Mouse (Mus musculus): ENCODE measurements around the gene Nav2. TPM values are rescaled to one million over a fixed set of nuclear protein-coding genes. Genes with fewer than 3 reads are reported as not detected.

Gene Nav2
- total and polyA plus RNA-seq, 3 experiments, result under 0.01 TPM; not detected in 2

GRCm38 (mm10) chr7:49357441-49358165 is 449.1 kb downstream of the Nav2 start:
- H3K27ac ChIP-seq (ENCODE audit: insufficient read depth, low read depth), result no peak overlapping the region
- no peak overlapping the region for H3K4me3 ChIP-seq (replicated peaks in 1 of 3; ENCODE audit: low read depth in 2 of 3, low read length in 2 of 3, poor library complexity in 1 of 3)
- H3K36me3 ChIP-seq (replicated peaks in 1 of 2; ENCODE audit: control insufficient read depth in 1 of 2, insufficient read depth in 1 of 2, low read length in 1 of 2), result no peaks in the 10 kb centered on the region
- TF ChIP-seq JUND (conservative IDR thresholded peaks at IDR 0.05; ENCODE audit: low read depth, low read length) (no peak), GABPA (IDR thresholded peaks at IDR 0.05; ENCODE audit: insufficient replicate concordance, low read depth, low read length) (no peak), SIN3A (IDR thresholded peaks at IDR 0.05; ENCODE audit: low read length) (no peak), CHD1 (IDR thresholded peaks at IDR 0.05; ENCODE audit: low read depth, low read length) (no peak), ZC3H11A (IDR thresholded peaks at IDR 0.05; ENCODE audit: low read depth, low read length) (no peak), CHD2 (IDR thresholded peaks at IDR 0.05; ENCODE audit: low read length) (no peak), MXI1 (IDR thresholded peaks at IDR 0.05; ENCODE audit: low read depth, low read length) (no peak), MAFK (IDR thresholded peaks at IDR 0.05; ENCODE audit: insufficient replicate concordance, low read length) (no peak), HCFC1 (IDR thresholded peaks at IDR 0.05; ENCODE audit: low read depth, low read length) (no peak)
- no peak overlapping the region for H3K4me2 ChIP-seq (ENCODE audit: insufficient read depth, low read depth, poor library complexity, severe bottlenecking)
- H3K4me1 ChIP-seq (ENCODE audit: control insufficient read depth in 1 of 2, insufficient read depth in 2 of 2), result no peaks in the 10 kb centered on the region
- H3K27me3 ChIP-seq (replicated peaks), result peaks cover 53% of the 10 kb centered on the region
- H3K9me3 ChIP-seq (replicated peaks; ENCODE audit: low read length), result no peaks in the 10 kb centered on the region
- in situ Hi-C loops (cut with MboI; ENCODE audit: low pct_ligation_motif_present, low pct_unique_long_range_greater_than_20kb, low sequenced_read_pairs), result no loop called here
- dilution Hi-C loops (cut with MboI; ENCODE audit: extremely low pct_ligation_motif_present, extremely low pct_unique_long_range_greater_than_20kb, low sequenced_read_pairs), result no loop called here
- DNase-seq (ENCODE audit: extremely low read depth), result no peak
- H3K9ac ChIP-seq (ENCODE audit: insufficient read depth, low read depth), result no peak overlapping the region
- H3K79me2 ChIP-seq (replicated peaks; ENCODE audit: control insufficient read depth, extremely low read depth, insufficient read depth, poor library complexity, severe bottlenecking), result no peaks in the 10 kb centered on the region

- dilution Hi-C loops (cut with MboI; ENCODE audit: extremely low pct_ligation_motif_present, extremely low pct_unique_long_range_greater_than_20kb, low sequenced_read_pairs) (no loop called here), in situ Hi-C loops (cut with MboI; ENCODE audit: low pct_ligation_motif_present, low pct_unique_long_range_greater_than_20kb, low sequenced_read_pairs) (no loop called here)
- Histone ChIP-seq H3K27me3 (replicated peaks) (peaks cover 54% of the 10 kb centered on the region), H3K4me2 (ENCODE audit: insufficient read depth, low read depth, poor library complexity, severe bottlenecking) (no peak overlapping the region), H3K4me1 (ENCODE audit: control insufficient read depth in 1 of 2, insufficient read depth in 2 of 2) (no peaks in the 10 kb centered on the region), H3K9me3 (replicated peaks; ENCODE audit: low read length) (no peaks in the 10 kb centered on the region), H3K4me3 (replicated peaks in 1 of 3; ENCODE audit: low read depth in 2 of 3, low read length in 2 of 3, poor library complexity in 1 of 3) (no peak overlapping the region), H3K79me2 (replicated peaks; ENCODE audit: control insufficient read depth, extremely low read depth, insufficient read depth, poor library complexity, severe bottlenecking) (no peaks in the 10 kb centered on the region), H3K36me3 (replicated peaks in 1 of 2; ENCODE audit: control insufficient read depth in 1 of 2, insufficient read depth in 1 of 2, low read length in 1 of 2) (no peaks in the 10 kb centered on the region), H3K27ac (ENCODE audit: insufficient read depth, low read depth) (no peak overlapping the region), H3K9ac (ENCODE audit: insufficient read depth, low read depth) (no peak overlapping the region)
- TF ChIP-seq ZMIZ1 (IDR thresholded peaks at IDR 0.05; ENCODE audit: low read depth, low read length) (no peak), NRF1 (IDR thresholded peaks at IDR 0.05; ENCODE audit: low read depth, low read length) (no peak), E2F4 (IDR thresholded peaks at IDR 0.05; ENCODE audit: insufficient replicate concordance, low read depth, low read length) (no peak), CHD1 (IDR thresholded peaks at IDR 0.05; ENCODE audit: low read depth, low read length) (no peak), NELFE (IDR thresholded peaks at IDR 0.05; ENCODE audit: low read depth, low read length) (no peak), MAZ (IDR thresholded peaks at IDR 0.05; ENCODE audit: low read depth, low read length) (no peak), POLR2AphosphoS2 (IDR thresholded peaks at IDR 0.05; ENCODE audit: low read depth, low read length) (no peak), RAD21 (IDR thresholded peaks at IDR 0.05; ENCODE audit: low read depth, low read length) (no peak), SIN3A (IDR thresholded peaks at IDR 0.05; ENCODE audit: low read length) (no peak), JUND (conservative IDR thresholded peaks at IDR 0.05; ENCODE audit: low read depth, low read length) (no peak), JUN (IDR thresholded peaks at IDR 0.05; ENCODE audit: insufficient read depth, low read depth, low read length) (no peak), KAT2A (IDR thresholded peaks at IDR 0.05; ENCODE audit: insufficient replicate concordance, low read length) (no peak), ZKSCAN1 (IDR thresholded peaks at IDR 0.05; ENCODE audit: borderline replicate concordance, low read depth, low read length) (no peak), MAFK (IDR thresholded peaks at IDR 0.05; ENCODE audit: insufficient replicate concordance, low read length) (no peak), MYC (IDR thresholded peaks at IDR 0.05; ENCODE audit: low read depth, low read length) (no peak), UBTF (IDR thresholded peaks at IDR 0.05; ENCODE audit: low read depth, low read length) (no peak), USF1 (IDR thresholded peaks at IDR 0.05; ENCODE audit: low read depth, low read length) (no peak), BHLHE40 (IDR thresholded peaks at IDR 0.05; ENCODE audit: low read depth, low read length) (no peak)
- DNase-seq (ENCODE audit: extremely low read depth), result no peak
Observed at GRCm38 (mm10) chr7:49359120-49359519, 450.6 kb downstream of the Nav2 start.
